Mouse (Mus musculus) adipocyte (in vitro differentiated cells): ENCODE results near the gene Gnat2.

Source experiments
- DNase-seq: peaks from one replicate; pipeline ENCODE4 v3.0.0-alpha.2; 2016; ENCODE audit warnings: low spot score

The Gnat2 gene

DNA sequence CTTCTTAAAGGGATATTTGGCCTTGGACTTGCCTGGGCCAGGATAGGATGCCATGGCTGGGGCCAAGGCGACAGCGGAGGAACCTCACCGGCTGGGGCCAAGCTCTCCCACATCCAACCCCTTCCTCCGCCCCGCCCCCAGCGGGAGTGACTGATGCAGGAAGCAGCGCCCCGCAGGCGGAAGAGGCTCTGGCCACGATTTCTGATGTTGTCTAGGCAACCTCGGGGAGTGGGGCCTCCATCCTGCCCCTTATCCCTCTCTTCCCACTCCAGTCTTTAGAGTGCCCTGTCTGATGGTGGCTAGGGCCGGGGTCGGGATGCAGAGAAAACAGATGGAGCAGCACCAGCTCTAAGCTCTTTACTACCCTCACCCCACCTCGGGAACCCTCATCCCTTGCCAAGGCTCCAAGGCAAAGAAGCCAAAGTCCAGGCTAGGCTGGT, 7.3 kb upstream of the Gnat2 start:
- peak; percentile 93 for DNase-seq

DNA sequence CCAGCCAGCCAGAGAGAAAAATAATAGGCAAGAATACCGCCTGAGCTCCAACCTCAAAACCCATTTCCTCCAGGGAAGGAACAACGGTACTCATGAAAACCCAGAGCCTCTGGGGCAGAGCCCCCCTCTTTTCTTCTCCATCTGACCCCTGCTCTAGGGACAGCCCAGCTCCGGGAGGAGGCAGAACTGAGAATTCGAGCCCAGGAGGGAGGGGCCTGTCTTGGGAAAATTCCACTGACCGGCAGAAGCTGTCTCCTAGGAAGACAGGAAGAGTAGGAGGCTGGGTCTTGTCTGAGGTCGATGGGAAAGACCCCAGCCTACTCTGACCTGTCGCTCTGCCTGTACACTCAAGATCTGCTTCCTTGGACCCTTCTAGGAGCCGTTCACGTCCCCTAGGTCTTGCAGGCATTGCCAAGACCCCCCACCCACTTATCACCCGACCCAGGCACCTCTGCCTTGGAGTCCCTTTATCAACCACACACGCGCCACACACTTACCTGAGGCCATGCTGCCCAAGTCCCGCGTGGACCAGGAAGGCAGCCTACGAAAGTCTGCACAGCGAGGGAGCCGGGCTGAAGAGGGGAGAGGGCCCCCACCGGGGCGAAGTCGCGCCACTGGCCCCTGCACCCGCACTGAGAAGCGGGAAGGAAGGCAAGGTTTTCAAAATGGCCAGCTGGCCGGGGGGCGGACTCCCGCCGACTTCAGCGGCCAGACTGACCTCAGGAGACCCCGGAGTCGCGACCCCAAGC, 6.7 kb upstream of the Gnat2 start:
- peak; percentile 92 for DNase-seq

DNA sequence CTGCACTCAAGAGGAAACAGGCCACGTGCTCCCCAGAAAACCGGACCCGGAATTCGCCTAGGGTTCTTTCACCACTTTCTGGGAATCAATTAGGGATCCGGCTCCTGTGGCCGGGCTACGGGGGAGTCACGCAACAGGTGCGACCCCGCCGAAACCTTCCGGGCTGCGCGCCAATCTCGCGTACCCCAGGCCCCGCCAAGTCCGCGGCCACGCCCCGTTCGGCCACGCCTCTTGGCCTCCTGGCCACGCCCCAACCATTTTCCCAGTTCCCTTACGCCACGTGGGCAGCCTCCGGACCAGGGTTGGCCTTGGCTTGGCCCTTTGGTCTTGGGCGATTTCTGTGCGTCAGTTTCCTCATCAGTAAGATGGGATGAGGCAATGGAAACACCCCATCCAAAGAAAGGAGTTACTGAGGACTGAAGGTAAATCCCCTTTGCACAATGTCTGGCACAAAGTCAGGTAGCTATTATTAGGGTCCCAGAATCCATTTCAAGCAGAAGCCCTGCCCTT, 6.1 kb upstream of the Gnat2 start, which contains the start of gene Ampd2:
TSS of gene Ampd2 (minus strand) at position 182 of the 510 bp plus-strand sequence.
- peak; percentile 89 for DNase-seq

DNA sequence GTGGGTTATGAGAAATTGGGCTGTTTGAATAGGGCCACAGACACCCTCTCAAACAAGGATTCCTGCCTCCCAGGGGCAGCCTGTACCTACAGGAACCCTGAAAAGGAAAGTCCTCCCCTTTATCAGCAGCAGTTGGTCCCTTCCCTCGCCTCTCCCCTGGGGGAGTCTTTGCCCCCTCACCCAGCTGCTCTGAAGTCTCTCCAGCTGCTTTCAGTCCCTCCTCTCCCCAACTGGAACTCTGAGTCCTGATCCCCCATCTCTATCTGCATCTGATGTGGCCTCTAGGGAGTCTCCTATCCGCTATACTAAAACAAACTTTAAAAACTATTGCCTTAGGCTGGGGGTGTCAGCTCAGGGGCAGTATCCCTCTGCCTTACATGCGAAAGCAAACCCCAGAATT, 5.3 kb upstream of the Gnat2 start:
- DNase-seq, result peak; percentile 16

DNA sequence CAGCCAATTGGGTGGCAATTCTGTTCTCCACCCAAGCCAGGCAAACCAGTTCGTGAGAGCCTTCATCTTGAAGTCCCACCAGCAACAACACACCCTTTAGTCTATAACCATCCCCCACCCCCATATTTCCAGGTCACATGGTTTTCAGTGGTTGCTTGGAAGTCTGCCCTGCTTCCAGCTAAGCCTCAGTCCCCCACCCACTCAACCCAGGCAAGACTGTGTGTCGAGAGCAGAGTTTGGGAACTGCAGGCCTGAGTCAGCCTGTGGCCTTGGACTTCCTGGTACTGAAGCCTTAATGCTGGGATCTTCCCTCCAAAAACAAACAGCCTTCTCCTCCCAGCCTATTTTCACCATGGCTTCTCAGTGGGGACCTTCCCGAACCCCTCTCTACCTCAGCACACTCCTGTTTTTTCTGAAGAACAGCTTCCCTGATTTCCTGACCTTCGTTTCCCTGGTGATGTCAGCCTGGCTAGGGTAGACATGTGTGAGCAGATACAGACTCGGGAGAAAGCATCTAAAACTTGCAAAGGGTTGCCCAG, 3.7 kb upstream of the Gnat2 start:
- peak; percentile 47 for DNase-seq

DNA sequence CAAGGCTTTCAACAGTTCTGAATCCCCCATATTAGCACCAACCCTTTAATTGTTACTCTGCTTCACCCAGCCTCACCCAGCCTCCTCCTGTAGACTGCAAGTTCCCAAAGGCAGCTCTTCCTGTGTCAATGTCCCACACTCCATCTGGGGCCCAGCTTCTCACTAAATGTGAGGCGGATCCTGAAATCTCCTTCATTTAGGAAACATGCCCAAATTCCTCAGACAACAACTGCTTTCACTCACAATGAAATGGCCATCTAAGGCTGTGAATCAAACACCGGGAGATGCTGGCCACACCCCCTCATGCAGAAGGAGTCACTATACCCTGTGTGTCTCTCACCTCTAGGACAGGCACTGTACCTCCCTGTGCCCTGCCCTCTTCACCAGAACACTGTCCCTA, 2.7 kb upstream of the Gnat2 start:
- no peak for DNase-seq

DNA sequence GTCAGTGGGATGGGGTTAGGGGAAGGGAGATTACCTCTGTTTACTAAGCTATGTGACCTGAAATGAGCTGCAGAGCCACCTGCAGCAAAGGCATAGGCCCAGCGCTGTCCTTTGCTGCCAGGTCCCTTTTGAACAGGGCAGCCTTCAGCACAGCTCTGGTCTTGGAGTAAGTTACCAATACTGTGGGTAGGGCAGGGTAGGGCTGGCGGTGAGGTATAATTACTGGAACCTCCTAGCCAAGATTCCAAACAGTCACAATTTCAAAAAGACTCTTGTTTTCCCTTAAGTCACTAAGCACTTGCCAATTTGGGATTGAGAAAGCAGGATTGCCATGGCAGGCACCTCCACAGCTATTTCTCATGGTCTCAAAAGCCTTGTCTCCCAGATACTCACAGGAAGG, 2.0 kb upstream of the Gnat2 start:
- DNase-seq, result no peak

DNA sequence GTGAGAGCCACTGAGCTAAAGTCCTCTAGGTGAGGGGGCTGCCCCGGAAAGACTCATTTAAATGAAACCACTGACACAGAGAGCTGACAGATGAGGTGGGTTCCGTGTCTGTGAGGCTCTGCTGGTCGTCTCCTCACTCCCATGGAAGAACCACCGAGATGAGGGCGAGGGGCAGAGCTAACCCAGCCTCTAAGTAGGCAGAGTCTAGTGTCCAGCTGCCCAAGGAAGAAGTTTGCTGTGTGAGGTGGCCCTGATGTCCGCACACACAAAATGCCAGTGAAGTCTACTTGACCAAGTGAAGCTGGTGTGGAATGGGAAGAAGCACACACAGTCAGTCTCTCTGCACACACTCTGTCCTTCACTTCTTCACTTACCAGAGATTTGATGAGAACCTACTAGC, 559 bp upstream of the Gnat2 start:
- no peak for DNase-seq

DNA sequence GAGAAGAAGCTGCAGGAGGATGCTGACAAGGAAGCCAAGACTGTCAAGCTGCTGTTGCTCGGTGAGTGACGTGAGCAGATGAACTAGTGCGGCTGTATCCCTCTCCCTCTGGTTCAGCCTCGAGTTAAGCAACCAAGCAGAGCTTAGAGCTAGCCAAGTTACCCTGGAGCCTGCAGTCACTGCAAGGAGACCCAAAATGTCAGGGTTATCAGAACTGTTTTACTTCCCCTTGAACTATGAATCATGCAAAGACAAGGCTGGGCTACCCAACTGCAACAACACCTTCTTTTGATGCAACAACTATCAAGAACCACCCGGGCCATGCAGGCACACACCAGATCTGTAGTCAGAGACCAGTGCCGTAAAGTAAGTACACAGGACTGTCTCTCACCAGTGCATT, 717 bp downstream of the Gnat2 start:
- no peak for DNase-seq

DNA sequence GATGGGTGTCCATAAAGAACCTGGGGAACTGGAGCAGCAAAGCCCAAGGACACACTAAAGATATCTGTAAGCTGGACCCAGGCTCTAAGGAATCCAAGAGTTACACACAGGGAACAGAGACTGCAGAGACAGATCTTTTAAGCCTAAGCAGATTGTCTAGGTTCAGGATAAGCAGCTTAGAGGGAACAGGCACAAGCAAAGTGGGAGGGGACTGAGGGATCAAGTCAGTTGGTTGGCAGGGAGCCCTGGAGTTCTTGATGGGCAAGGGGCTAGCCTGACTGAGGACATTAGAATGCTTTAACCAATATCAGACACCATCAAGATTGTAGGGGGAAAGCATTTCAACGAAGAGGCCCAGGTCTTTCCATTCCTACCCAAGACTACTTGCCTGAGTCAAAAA, 1.6 kb downstream of the Gnat2 start:
- DNase-seq, result no peak

DNA sequence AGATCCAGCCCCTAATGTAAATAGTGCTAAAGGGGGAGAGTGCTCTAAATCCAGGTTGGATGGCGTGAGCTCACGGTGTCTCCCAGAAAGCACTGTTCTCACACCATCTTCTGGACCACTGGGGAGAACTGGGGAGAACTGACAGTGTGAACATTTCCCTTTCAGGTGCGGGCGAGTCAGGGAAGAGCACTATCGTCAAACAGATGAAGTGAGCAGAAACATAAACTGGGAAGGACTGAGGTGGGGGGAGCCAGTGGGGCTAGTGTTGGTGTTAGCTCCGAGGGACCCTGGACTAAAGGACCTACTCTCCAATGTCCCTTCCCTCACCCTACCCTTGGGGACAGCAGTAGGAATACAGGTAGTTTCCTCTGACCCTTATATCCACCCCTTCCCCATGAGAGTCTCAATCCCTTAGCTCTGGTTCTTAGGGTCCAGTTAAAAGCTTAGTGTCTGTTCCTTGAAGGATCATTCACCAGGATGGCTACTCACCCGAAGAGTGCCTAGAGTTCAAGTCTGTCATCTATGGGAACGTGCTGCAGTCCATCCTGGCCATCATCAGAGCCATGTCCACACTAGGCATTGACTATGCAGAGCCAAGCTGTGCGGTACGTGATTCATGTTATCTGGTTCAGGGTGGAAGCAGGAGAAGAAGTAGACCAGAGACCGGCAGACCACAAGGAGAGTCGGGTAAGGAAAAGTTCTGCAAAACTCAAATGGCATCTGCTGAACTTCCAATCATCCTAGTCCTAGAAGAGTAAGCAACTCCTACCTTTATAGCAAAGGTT, 2.6 kb downstream of the Gnat2 start:
- no peak for DNase-seq

DNA sequence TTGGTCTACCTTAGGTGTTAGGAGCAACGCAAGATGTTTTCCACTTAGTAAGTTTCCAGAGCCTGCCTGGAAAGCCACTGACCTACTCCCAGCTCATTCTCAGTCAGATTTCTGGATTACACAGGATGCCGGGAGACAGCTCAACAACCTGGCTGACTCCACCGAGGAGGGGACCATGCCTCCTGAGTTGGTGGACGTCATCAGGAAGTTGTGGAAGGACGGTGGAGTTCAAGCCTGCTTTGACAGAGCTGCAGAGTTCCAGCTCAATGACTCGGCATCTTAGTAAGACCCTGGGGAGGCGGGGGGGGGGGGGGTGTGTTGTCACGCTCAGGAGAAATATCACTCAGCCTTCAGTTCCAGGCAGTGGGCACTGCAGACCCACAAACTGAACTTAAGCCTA, 3.6 kb downstream of the Gnat2 start:
- no peak for DNase-seq

DNA sequence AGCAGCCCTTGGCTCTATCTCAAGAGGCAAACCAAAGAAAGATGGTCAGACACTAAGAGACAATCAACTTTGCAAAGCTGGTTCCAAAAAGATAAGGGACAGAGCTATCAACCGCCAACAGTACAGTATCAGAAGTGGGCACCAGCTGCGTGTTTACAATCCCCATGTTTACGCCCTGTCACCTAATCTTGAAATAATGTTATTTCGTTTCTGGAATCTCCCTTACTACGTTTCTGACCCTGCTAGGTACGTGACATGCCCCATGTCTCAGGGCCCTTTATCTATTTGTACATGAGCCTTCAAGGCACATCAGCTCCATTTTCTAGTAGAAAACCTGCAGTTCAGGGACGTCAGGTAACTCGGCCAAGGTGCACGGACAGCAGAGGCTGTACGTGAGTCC, 4.1 kb downstream of the Gnat2 start:
- DNase-seq, result no peak

DNA sequence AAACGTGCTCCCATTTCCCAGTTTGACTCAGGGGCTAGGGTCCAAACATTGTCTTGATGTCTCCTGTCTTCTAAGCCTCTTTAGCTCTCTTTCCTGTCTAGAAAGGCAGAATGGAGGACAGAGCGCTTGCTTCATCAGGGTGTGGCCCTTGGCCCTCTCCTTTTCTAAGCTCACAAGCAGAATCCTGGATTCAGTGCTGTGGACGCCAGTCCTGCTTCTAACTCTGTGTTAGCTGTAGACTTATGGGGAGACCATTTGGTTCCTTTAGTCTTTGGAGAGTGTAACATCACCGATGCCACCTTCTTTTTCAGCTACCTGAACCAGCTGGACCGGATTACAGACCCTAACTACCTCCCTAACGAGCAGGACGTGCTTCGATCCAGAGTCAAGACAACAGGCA, 5.1 kb downstream of the Gnat2 start:
- DNase-seq, result no peak

DNA sequence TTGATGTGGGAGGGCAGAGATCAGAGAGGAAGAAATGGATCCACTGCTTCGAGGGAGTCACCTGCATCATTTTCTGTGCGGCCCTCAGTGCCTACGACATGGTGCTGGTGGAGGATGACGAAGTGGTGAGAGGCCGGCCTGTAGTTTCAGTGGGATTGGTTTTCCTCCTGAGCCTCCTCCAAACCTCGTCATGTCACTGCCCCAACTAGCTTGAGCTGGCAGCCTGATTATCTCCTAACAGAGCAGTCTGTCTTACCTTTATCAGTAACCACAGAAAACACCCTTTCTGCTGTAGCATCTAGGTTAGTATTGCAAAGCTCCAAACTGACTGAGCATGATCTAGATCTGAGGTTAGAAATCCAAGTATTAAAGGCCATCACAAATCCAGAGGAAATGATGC, 5.7 kb downstream of the Gnat2 start:
- DNase-seq, result no peak

DNA sequence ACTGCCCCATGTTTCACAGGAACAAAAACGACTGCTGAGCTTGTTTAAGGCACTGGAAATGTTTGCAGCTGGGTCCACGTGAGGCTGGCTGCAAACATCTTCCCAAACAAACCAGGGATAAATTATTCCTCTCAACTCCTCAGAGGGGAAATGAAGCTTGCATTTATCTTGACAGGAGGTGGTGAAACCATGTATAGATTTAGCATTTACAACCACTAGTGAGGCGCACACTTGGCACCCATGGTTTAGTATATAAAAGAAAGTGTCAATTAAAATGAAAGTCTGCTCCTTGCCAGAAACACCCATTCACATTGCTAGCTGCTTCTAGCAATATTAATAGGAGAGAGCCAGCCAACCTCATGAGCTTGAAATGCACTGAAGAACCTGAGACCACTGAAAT, 9.0 kb downstream of the Gnat2 start:
- DNase-seq, result no peak

DNA sequence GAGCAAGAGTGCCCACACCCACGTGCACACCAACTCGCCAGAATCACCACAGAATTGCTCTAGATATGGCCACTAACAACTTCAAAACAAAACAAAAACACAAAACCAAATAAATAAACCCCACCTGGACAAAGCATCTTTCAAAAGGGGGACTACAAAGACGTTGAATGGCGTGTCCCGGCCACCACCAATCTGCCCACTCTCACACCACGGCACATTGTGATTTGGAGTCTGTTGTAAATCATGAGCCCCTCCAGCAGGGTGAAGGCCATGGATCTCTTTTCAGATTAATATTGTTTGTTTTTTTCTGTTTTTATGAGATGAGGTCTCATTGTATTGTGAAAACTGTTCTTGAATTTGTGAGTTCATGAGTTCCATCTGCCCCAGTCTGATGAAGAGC, 9.5 kb downstream of the Gnat2 start:
- no peak for DNase-seq

DNA sequence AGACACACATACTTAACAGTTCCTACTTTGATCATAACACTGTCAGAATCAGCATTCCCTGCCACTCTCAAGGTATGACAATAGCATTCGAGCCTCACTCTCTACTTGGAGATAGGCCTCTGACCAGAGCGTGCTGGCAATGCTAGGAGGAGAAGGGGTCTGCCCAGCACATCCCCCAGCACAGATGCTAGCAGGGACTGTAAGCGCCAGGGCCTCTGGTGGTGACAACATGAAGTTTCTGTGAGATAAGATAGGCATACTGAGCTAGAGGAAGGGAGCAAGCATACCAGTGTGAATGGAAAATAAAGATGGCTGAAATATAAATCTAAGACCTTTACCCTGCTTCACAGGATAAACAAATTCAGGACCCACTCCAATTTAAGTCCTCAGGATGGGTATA, 12.7 kb downstream of the Gnat2 start:
- no peak for DNase-seq

DNA sequence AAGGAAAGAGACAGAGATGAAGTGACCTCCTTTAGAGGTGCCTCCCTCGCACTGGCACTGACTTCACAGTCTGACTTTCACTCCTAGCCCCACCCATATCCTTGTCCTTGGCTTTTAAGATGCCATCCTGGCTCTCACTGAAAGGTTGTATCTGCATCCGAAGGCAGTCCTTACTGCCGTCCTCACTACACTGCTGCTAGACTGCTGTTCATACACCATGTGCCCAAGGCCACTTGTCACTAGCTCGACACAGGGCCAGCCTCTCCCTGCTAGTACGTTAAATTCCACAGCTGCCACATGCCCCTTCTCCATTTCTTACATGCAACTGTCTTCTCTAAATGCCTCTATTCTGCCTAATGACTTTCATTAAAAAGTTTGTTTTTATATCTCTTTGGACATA, 18.7 kb downstream of the Gnat2 start:
- no peak for DNase-seq

DNA sequence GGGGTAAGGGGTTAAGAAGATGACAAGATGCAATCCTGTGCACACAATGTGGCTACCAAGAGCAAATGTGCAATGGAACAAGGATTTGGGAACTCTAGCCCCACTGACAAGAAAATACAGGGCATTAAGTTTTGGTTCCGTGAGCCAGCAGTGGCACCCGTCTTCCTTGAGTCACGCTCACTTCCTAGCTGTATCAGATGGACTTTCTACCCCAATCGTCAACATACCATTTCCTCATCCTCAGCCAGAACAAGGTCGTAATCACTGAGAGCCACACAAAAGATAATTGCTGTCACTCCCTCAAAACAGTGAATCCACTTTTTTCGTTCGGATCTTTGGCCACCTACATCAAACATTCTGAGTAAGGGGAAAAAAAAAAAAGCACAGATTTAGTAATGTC, 19.7 kb downstream of the Gnat2 start:
- no peak for DNase-seq

DNA sequence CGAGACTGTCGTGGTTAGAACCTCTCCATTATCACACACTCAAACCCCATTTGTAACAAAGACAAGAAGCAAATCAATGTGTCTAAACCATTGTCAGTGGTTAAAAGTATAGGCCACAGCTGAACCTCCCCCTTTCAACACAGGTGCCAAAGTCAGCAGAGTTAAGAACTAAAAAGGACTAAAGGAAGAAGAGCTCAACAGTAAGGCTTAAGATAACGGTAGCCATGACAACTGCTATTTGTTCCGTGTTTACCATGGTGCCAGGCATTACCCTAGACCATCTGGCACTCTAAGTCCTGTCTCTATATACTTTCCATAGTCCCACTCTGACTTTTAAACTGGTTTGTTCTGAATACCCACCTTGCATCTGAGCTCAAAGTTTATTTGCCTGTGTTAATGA, 20.1 kb downstream of the Gnat2 start:
- DNase-seq, result no peak

DNA sequence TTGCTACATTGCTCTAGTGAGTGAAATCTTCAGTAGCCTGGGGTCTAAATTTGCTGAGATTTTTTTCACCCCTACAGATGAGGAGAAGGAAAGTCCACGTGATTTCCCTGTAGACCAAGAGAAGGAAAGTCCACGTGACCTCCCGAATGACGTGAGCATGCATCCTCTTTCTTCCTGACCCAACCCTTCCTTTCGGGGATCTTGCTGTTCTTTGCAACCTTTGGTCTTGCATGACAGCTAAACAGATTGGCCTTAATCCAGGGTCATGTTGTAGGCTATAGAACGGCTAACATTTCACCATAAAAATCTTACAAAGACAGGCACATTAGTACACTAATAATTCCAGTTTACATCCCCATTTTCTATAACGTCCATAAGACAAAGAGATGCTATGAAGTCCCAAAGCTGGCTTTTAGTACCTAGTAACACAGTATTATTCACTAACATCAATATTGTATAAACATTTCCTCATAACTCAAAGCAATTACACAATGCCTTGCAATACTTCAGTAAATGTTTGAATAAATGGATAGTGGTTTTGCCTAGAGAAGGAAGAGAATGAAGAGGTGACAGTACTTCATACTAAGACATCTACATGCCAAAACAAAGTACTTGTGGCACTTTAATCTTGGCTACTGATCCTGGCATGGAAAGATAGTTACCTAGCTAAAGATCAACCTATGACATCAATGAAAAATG, 21.2 kb downstream of the Gnat2 start:
- peak; percentile 32 for DNase-seq

DNA sequence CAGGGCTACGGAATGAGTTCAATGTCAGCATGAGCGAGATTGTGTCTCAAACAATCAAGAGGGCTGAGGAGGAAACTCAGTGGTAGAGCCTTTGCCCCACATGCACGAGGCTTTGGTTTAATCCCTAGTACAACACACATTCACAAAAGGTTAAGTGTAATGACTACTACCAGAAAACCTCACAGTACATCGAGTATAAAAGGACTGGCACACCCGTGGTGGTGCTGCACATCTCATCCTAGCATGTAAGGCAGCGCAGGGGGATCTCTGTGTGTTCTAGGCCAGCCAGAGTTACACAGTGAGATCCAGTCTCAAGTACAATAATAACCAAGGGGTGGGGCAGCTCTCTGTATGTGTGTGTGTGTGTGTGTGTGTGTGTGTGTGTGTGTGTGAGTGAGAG, 24.9 kb downstream of the Gnat2 start:
- no peak for DNase-seq
